Mouse (Mus musculus): ENCODE data around the gene March1.

March1 gene

GRCm38 (mm10) chr8:65617871-65618751 lies at the start of gene March1:
Gene March1 (plus strand): TSS chr8:65617900.
- DNase-seq: peak; percentile 30

GRCm38 (mm10) chr8:65586909-65587308 lies 30.8 kb upstream of the March1 start:
- DNase-seq: no peak

- DNase-seq: peak; percentile 4
Observed at GRCm38 (mm10) chr8:65603241-65603640, 14.5 kb upstream of the March1 start.

GRCm38 (mm10) chr8:65609509-65609908 lies 8.2 kb upstream of the March1 start:
- no peak for DNase-seq

GRCm38 (mm10) chr8:65618966-65619365 lies 1.3 kb downstream of the March1 start:
- no peak for DNase-seq

GRCm38 (mm10) chr8:65644931-65645330 lies 27.2 kb downstream of the March1 start:
- no peak for DNase-seq

- no peak for DNase-seq
Observed at GRCm38 (mm10) chr8:65645502-65645901, 27.8 kb downstream of the March1 start.

GRCm38 (mm10) chr8:65645945-65646344 lies 28.2 kb downstream of the March1 start:
- no peak for DNase-seq

- no peak for DNase-seq
Observed at GRCm38 (mm10) chr8:65655924-65656323, 38.2 kb downstream of the March1 start.

- no peak for DNase-seq
Observed at GRCm38 (mm10) chr8:65661885-65662284, 44.2 kb downstream of the March1 start.

- DNase-seq: no peak
Observed at GRCm38 (mm10) chr8:65665786-65666185, 48.1 kb downstream of the March1 start.

- no peak for DNase-seq
Observed at GRCm38 (mm10) chr8:65743066-65743465, 125.4 kb downstream of the March1 start.

- DNase-seq: peak; percentile 38
Observed at GRCm38 (mm10) chr8:65775815-65776214, 158.1 kb downstream of the March1 start.

GRCm38 (mm10) chr8:65781156-65781555 lies 163.5 kb downstream of the March1 start:
- DNase-seq: no peak

- DNase-seq: no peak
Observed at GRCm38 (mm10) chr8:65812971-65813370, 195.3 kb downstream of the March1 start.

- DNase-seq: no peak
Observed at GRCm38 (mm10) chr8:65922294-65923019, 304.8 kb downstream of the March1 start.

GRCm38 (mm10) chr8:65956948-65957347 lies 339.2 kb downstream of the March1 start:
- DNase-seq: peak; percentile 44

- DNase-seq: no peak
Observed at GRCm38 (mm10) chr8:65957492-65957891, 339.8 kb downstream of the March1 start.

GRCm38 (mm10) chr8:65966502-65967222 lies 349.0 kb downstream of the March1 start:
- DNase-seq: peak; percentile 71

GRCm38 (mm10) chr8:65967223-65967778 lies 349.6 kb downstream of the March1 start:
- DNase-seq: no peak

GRCm38 (mm10) chr8:65976905-65977304 lies 359.2 kb downstream of the March1 start:
- DNase-seq: no peak

- no peak for DNase-seq
Observed at GRCm38 (mm10) chr8:65982039-65982438, 364.3 kb downstream of the March1 start.

GRCm38 (mm10) chr8:65987665-65988064 lies 370.0 kb downstream of the March1 start:
- no peak for DNase-seq
